15 mouse cellular contexts compared by ENCODE assay signal in genomic region chr3:122049158-122049557, GRCm38 (mm10). TPM values are rescaled to one million over a fixed set of nuclear protein-coding genes. Genes with fewer than 3 reads are reported as not detected.
DNase-seq lines count a peak whose midpoint lies in the region; ATAC-seq and TF ChIP-seq lines count a peak whose summit lies in the region.
"Had no signal": no experiment of that assay in that cellular context is flagged by ENCODE, and none has a peak within 500 bp of the region (broad histone marks: within the 10 kb centered on the region; RNA-seq: fewer than 3 reads in every experiment).

No protein-coding gene starts in this region.

- peaks cover 6 to 22% of the 10 kb centered on the region in 2 experiments for H3K4me1 ChIP-seq in CH12.LX (ENCODE audit: control insufficient read depth in 1 of 2, insufficient read depth in 2 of 2)
- H3K4me1 ChIP-seq in embryonic facial prominence, embryonic 13.5 days: peaks cover 63% of the 10 kb centered on the region
- H3K4me1 ChIP-seq in limb, embryonic 14.5 days (ENCODE audit: control insufficient read depth, insufficient read depth, low read length): peaks cover 39% of the 10 kb centered on the region
- peaks cover 49% of the 10 kb centered on the region for H3K4me1 ChIP-seq in kidney, embryonic 16.5 days (ENCODE audit: insufficient read depth, low read length)

- no peak overlapping the region for H3K27ac ChIP-seq in CH12.LX (ENCODE audit: insufficient read depth, low read depth)
- peak overlapping the region; percentile 92 for H3K27ac ChIP-seq in embryonic facial prominence, embryonic 13.5 days
- H3K27ac ChIP-seq in limb, embryonic 14.5 days (replicated peaks; ENCODE audit: low read depth, low read length): no peak overlapping the region
- H3K27ac ChIP-seq in kidney, embryonic 16.5 days (ENCODE audit: low read length): no peak overlapping the region
- H3K27ac ChIP-seq: heart, adult 2 months; liver, embryonic 13.5 days had no signal

- H3K36me3 ChIP-seq in CH12.LX (replicated peaks in 1 of 2; ENCODE audit: control insufficient read depth in 1 of 2, insufficient read depth in 1 of 2, low read length in 1 of 2): no peaks in the 10 kb centered on the region
- no peaks in the 10 kb centered on the region for H3K36me3 ChIP-seq in embryonic facial prominence, embryonic 13.5 days
- H3K36me3 ChIP-seq in limb, embryonic 14.5 days (ENCODE audit: control insufficient read depth, insufficient read depth, low read length): no peaks in the 10 kb centered on the region
- H3K36me3 ChIP-seq in kidney, embryonic 16.5 days (ENCODE audit: insufficient read depth, low read length): no peaks in the 10 kb centered on the region
- H3K36me3 ChIP-seq: liver, embryonic 13.5 days had no signal

- no peak overlapping the region for H3K4me2 ChIP-seq in CH12.LX (ENCODE audit: insufficient read depth, low read depth, poor library complexity, severe bottlenecking)
- peak overlapping the region; percentile 49; the same call in 1 of the 2 replicates for H3K4me2 ChIP-seq in embryonic facial prominence, embryonic 13.5 days
- H3K4me2 ChIP-seq in limb, embryonic 14.5 days (replicated peaks; ENCODE audit: low read depth, low read length, severe bottlenecking): no peak overlapping the region
- no peak overlapping the region for H3K4me2 ChIP-seq in kidney, embryonic 16.5 days (replicated peaks; ENCODE audit: low read depth, low read length)

- H3K79me2 ChIP-seq in CH12.LX (replicated peaks; ENCODE audit: control insufficient read depth, extremely low read depth, insufficient read depth, poor library complexity, severe bottlenecking): no peaks in the 10 kb centered on the region

- in situ Hi-C loops in CH12.LX (cut with MboI; ENCODE audit: low pct_ligation_motif_present, low pct_unique_long_range_greater_than_20kb, low sequenced_read_pairs): no loop called here

- H3K9ac ChIP-seq in CH12.LX (ENCODE audit: insufficient read depth, low read depth): no peak overlapping the region
- no peak overlapping the region for H3K9ac ChIP-seq in embryonic facial prominence, embryonic 13.5 days
- no peak overlapping the region for H3K9ac ChIP-seq in limb, embryonic 14.5 days (ENCODE audit: low read depth, low read length, severe bottlenecking)
- H3K9ac ChIP-seq in kidney, embryonic 16.5 days (replicated peaks; ENCODE audit: low read length): no peak overlapping the region
- H3K9ac ChIP-seq: liver, embryonic 13.5 days had no signal

- TF ChIP-seq POLR2A in CH12.LX (IDR thresholded peaks at IDR 0.05; ENCODE audit: low read depth, low read length): no peak
- no peak for TF ChIP-seq POLR2A in limb, embryonic 14.5 days (IDR thresholded peaks at IDR 0.05; ENCODE audit: borderline replicate concordance, extremely low read depth, insufficient read depth, insufficient read length)

- intact Hi-C loops in gastrocnemius, postnatal 14 days (cut with DNase I; ENCODE audit: low total_unique reads): no loop called here

- TF ChIP-seq RAD21 in CH12.LX (IDR thresholded peaks at IDR 0.05; ENCODE audit: low read depth, low read length): no peak

- no peaks in the 10 kb centered on the region for H3K9me3 ChIP-seq in CH12.LX (replicated peaks; ENCODE audit: low read length)
- H3K9me3 ChIP-seq in embryonic facial prominence, embryonic 13.5 days: no peaks in the 10 kb centered on the region
- no peaks in the 10 kb centered on the region for H3K9me3 ChIP-seq in limb, embryonic 14.5 days (ENCODE audit: control insufficient read depth, low read length)
- no peaks in the 10 kb centered on the region for H3K9me3 ChIP-seq in kidney, embryonic 16.5 days (ENCODE audit: low read length)
- H3K9me3 ChIP-seq: liver, embryonic 13.5 days had no signal

- TF ChIP-seq CTCF in CH12.LX (conservative IDR thresholded peaks at IDR 0.05 in 1 of 2, IDR thresholded peaks at IDR 0.05 in 1 of 2; ENCODE audit: low read depth in 2 of 2, low read length in 2 of 2): no peak

- no peaks in the 10 kb centered on the region for H3K27me3 ChIP-seq in CH12.LX (replicated peaks)
- H3K27me3 ChIP-seq in embryonic facial prominence, embryonic 13.5 days: no peaks in the 10 kb centered on the region; the same call in 1 of the 2 replicates
- no peaks in the 10 kb centered on the region for H3K27me3 ChIP-seq in limb, embryonic 14.5 days (ENCODE audit: control insufficient read depth, insufficient read depth, low read length)
- H3K27me3 ChIP-seq in kidney, embryonic 16.5 days (ENCODE audit: insufficient read depth, low read length): peaks cover 8% of the 10 kb centered on the region

- TF ChIP-seq EP300 in CH12.LX (IDR thresholded peaks at IDR 0.05; ENCODE audit: low read length): no peak

- ATAC-seq in embryonic facial prominence, embryonic 13.5 days (ENCODE audit: insufficient number of reproducible peaks, insufficient read depth, low FRiP score, low TSS enrichment, low read depth): no peak
- ATAC-seq in limb, embryonic 14.5 days (ENCODE audit: low FRiP score, low read depth): no peak
- no peak for ATAC-seq in kidney, embryonic 16.5 days (ENCODE audit: low FRiP score, low TSS enrichment)

- no peak overlapping the region for H3K4me3 ChIP-seq in CH12.LX (replicated peaks in 1 of 3; ENCODE audit: low read depth in 2 of 3, low read length in 2 of 3, poor library complexity in 1 of 3)
- H3K4me3 ChIP-seq in embryonic facial prominence, embryonic 13.5 days: no peak overlapping the region
- no peak overlapping the region for H3K4me3 ChIP-seq in limb, embryonic 14.5 days (replicated peaks; ENCODE audit: low read length)
- no peak overlapping the region for H3K4me3 ChIP-seq in kidney, embryonic 16.5 days (ENCODE audit: low read length)
- H3K4me3 ChIP-seq: erythroblast, embryonic 14.5 days; heart, adult 2 months; liver, embryonic 13.5 days had no signal

- peak; percentile 27 to 28 for DNase-seq in cerebellum, postnatal 10 days
- no peak for DNase-seq in cerebellum, adult 11 months
- DNase-seq in CH12.LX (ENCODE audit: extremely low read depth): peak; percentile 9
- peak; percentile 65 for DNase-seq in limb, embryonic 14.5 days (ENCODE audit: low spot score)
- no peak for DNase-seq in thymus, postnatal 25 days
- no peak for DNase-seq in gastrocnemius, postnatal 14 days
- DNase-seq: heart, adult 2 months; liver, embryonic 13.5 days; right cerebral cortex, adult 18-20 months; thymus, postnatal 14 days had no signal

- WGBS in embryonic facial prominence, embryonic 13.5 days: 38% methylated on average over 6 of the region's 6 CpGs
- 43% methylated on average over 6 of the region's 6 CpGs for WGBS in limb, embryonic 14.5 days
- WGBS in kidney, embryonic 16.5 days: 50% methylated on average over 6 of the region's 6 CpGs

- dilution Hi-C loops in CH12.LX (cut with MboI; ENCODE audit: extremely low pct_ligation_motif_present, extremely low pct_unique_long_range_greater_than_20kb, low sequenced_read_pairs): no loop called here

TF ChIP-seq in CH12.LX, 34 proteins besides CTCF, POLR2A, EP300 and RAD21:
- TF ChIP-seq ETS1 (conservative IDR thresholded peaks at IDR 0.05; ENCODE audit: low read depth, low read length) (no peak), BHLHE40 (IDR thresholded peaks at IDR 0.05; ENCODE audit: low read depth, low read length) (peak; percentile 75), USF1 (IDR thresholded peaks at IDR 0.05; ENCODE audit: low read depth, low read length) (no peak)

RNA-seq across cellular contexts. Expression of gene Abca4, which starts 4.9 kb away (rescaled TPM):
- total RNA-seq in CH12.LX (2012; rRNA removed): 0.34 and 0.55 TPM in 2 replicates
- total RNA-seq in CH12.LX (2014; rRNA removed): 0.46 and 0.82 TPM in 2 replicates
- polyA plus RNA-seq in CH12.LX (2012; ENCODE audit: insufficient read length, low read depth): 0.57 and 0.78 TPM in 2 replicates
- polyA plus RNA-seq in embryonic facial prominence, embryonic 13.5 days (2015; fragmentation: Nextera tagmentation; extraction: Ambion mirVana): 0.65 and 0.94 TPM in 2 replicates
- 2.2 and 2.6 TPM in 2 replicates for polyA plus RNA-seq in limb, embryonic 14.5 days (2012; rRNA removed)
- polyA plus RNA-seq in limb, embryonic 14.5 days (2014; fragmentation: Nextera tagmentation; extraction: Ambion mirVana): 1.0 and 1.5 TPM in 2 replicates
- 0.73 and 1.4 TPM in 2 replicates for polyA plus RNA-seq in kidney, embryonic 16.5 days (2015; fragmentation: Nextera tagmentation; extraction: Ambion mirVana)
- total RNA-seq in gastrocnemius, postnatal 14 days (2021): 1 to 10 TPM; 1.0 to 1.1 TPM
- total RNA-seq: monocyte, adult 5-6 weeks; neutrophil, adult 5-6 weeks had no signal

Comparison
In these comparisons a context has a peak if more than half of its experiments do, and no peak if none do; other contexts are left out.
1. DNase-seq: peak in cerebellum, postnatal 10 days (2 of 2), CH12.LX (single experiment) and limb, embryonic 14.5 days (single experiment); none in cerebellum, adult 11 months (single experiment), thymus, postnatal 25 days (single experiment) and gastrocnemius, postnatal 14 days (single experiment).